Mouse (Mus musculus) thymus, adult 2 months (tissue): ENCODE results near the gene H2-Aa.

Experiments
- CTCF ChIP-seq: fragments of 200-500 bp; IDR thresholded peaks from 2 replicates; pipeline ENCODE4 v1.5.1; 2012; ENCODE audit warnings: mild to moderate bottlenecking, control low read depth, low read length, moderate library complexity, borderline replicate concordance; ENCODE audit not compliant: control insufficient read depth, poor library complexity, insufficient read depth; ENCODE audit errors: extremely low read depth
- POLR2A ChIP-seq: fragments of 200-500 bp; IDR thresholded peaks from 2 replicates; pipeline ENCODE4 v1.6.1; 2012; ENCODE audit warnings: mild to moderate bottlenecking, low read length, control low read depth, moderate library complexity; ENCODE audit not compliant: control insufficient read depth, poor library complexity, insufficient read depth; ENCODE audit errors: extremely low read depth

- no peak for TF ChIP-seq CTCF
- no peak for TF ChIP-seq POLR2A
Observed at GRCm38 (mm10) chr17:34236691-34237090, 50.9 kb downstream of the H2-Aa start.
